Mouse (Mus musculus) kidney, embryonic 15.5 days (tissue): ENCODE results near the gene Naa15. TPM values are rescaled to one million over a fixed set of nuclear protein-coding genes. Genes with fewer than 3 reads are reported as not detected.

Source experiments
- ATAC-seq: fragments of 200-750 bp; cut with Nextera tagmentation; replicated peaks from 2 replicates; pipeline ENCODE4 v1.8.0; 2017; ENCODE audit warnings: moderate TSS enrichment; ENCODE audit not compliant: low FRiP score
- H3K27ac ChIP-seq: fragments of 300-500 bp; sonication (generic); 2 replicates; pipeline ENCODE4 v1.5.1; 2015; ENCODE audit warnings: mild to moderate bottlenecking, inconsistent platforms
- H3K27me3 ChIP-seq: fragments of 300-500 bp; sonication (generic); 2 replicates; pipeline ENCODE4 v1.6.1; 2015; ENCODE audit warnings: inconsistent platforms
- H3K36me3 ChIP-seq: fragments of 300-500 bp; sonication (generic); 2 replicates; pipeline ENCODE4 v1.6.1; 2015; ENCODE audit warnings: inconsistent platforms
- H3K4me1 ChIP-seq: fragments of 300-500 bp; sonication (generic); 2 replicates; pipeline ENCODE4 v1.6.1; 2015; ENCODE audit warnings: inconsistent platforms
- H3K4me2 ChIP-seq: fragments of 300-500 bp; sonication (generic); 2 replicates; pipeline ENCODE4 v1.6.1; 2015; ENCODE audit warnings: moderate library complexity, mild to moderate bottlenecking, inconsistent platforms
- H3K4me3 ChIP-seq: fragments of 300-500 bp; sonication (generic); replicated peaks from 2 replicates; pipeline ENCODE4 v1.5.1; 2015; ENCODE audit warnings: mild to moderate bottlenecking, inconsistent platforms
- H3K9ac ChIP-seq: fragments of 300-500 bp; sonication (generic); 2 replicates; pipeline ENCODE4 v1.6.1; 2015; ENCODE audit warnings: mild to moderate bottlenecking, inconsistent platforms
- H3K9me3 ChIP-seq: fragments of 300-500 bp; sonication (generic); replicated peaks from 2 replicates; pipeline ENCODE4 v1.6.1; 2016; ENCODE audit warnings: inconsistent platforms
- WGBS: fragments of 180-500 bp; shearing (Covaris S2); methylation state at CpG from one replicate; pipeline ENCODE4 v1.1.7; 2015; ENCODE audit warnings: mixed read lengths; 5-methylcytosine and 5-hydroxymethylcytosine counted together
- polyA plus RNA-seq: library from polyadenylated mRNA; unstranded; fragments of >200 nt; fragmentation: Nextera tagmentation; extraction: Ambion mirVana; gene quantifications from 2 replicates; pipeline ENCODE4 v1.2.1, GENCODE M21; 2015

The Naa15 gene
- polyA plus RNA-seq, 1 experiment from 2014 or later: 54.6 TPM

- Histone ChIP-seq H3K4me1 (peaks cover 10% of the 10 kb centered on the region), H3K27me3 (no peaks in the 10 kb centered on the region), H3K4me2 (no peak overlapping the region), H3K36me3 (peaks cover 11% of the 10 kb centered on the region; the same call in 1 of the 2 replicates), H3K9ac (no peak overlapping the region), H3K27ac (no peak overlapping the region), H3K9me3 (no peaks in the 10 kb centered on the region), H3K4me3 (no peak overlapping the region)
- 48% methylated on average over 2 of the region's 2 CpGs for WGBS
- no peak for ATAC-seq
Observed at GRCm38 (mm10) chr3:51479893-51480292, 64.9 kb downstream of the Naa15 start.

- no peak overlapping the region for H3K4me2 ChIP-seq
- no peaks in the 10 kb centered on the region for H3K9me3 ChIP-seq
- H3K27ac ChIP-seq: no peak overlapping the region
- H3K36me3 ChIP-seq: peaks cover under 1% of the 10 kb centered on the region; the same call in 1 of the 2 replicates
- ATAC-seq: no peak
- H3K4me1 ChIP-seq: peaks cover 20% of the 10 kb centered on the region
- no peaks in the 10 kb centered on the region for H3K27me3 ChIP-seq
- H3K9ac ChIP-seq: no peak overlapping the region
- no peak overlapping the region for H3K4me3 ChIP-seq
Observed at GRCm38 (mm10) chr3:51481059-51481458, 66.1 kb downstream of the Naa15 start.

GRCm38 (mm10) chr3:51481881-51482280 lies 66.9 kb downstream of the Naa15 start:
- Histone ChIP-seq H3K4me1 (peaks cover 25% of the 10 kb centered on the region), H3K9me3 (no peaks in the 10 kb centered on the region), H3K9ac (no peak overlapping the region), H3K4me3 (no peak overlapping the region), H3K4me2 (no peak overlapping the region), H3K27ac (no peak overlapping the region), H3K36me3 (peaks cover 4% of the 10 kb centered on the region; the same call in 1 of the 2 replicates), H3K27me3 (no peaks in the 10 kb centered on the region)
- 59% methylated on average over 3 of the region's 3 CpGs for WGBS
- no peak for ATAC-seq

DNA sequence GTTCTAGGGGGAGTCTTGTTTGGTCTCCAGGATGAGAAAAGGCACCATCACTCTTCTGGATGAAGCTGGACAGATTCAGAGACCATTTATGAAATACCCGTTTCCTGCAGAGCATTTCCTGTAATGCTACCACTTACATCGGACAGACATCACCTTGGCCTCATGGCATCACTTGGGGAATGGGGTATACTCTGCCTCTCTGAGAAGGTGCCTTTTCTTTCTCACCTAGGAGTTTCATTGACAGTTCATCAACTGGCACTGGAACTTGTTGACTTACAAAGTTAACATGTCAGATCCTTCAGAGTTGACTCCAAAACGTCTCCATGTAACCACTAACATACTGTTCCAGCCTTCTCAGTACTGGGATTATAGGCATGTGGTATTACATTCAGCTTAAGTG lies 67.8 kb downstream of the Naa15 start:
- no peaks in the 10 kb centered on the region for H3K9me3 ChIP-seq
- H3K4me1 ChIP-seq: peaks cover 25% of the 10 kb centered on the region
- H3K4me3 ChIP-seq: peak overlapping the region; percentile 93
- H3K27me3 ChIP-seq: no peaks in the 10 kb centered on the region
- H3K9ac ChIP-seq: peak overlapping the region; percentile 84
- no peak for ATAC-seq
- WGBS: 67% methylated on average over 3 of the region's 3 CpGs
- peaks cover 4% of the 10 kb centered on the region; the same call in 1 of the 2 replicates for H3K36me3 ChIP-seq
- H3K4me2 ChIP-seq: peak overlapping the region; percentile 85
- H3K27ac ChIP-seq: peak overlapping the region; percentile 97

GRCm38 (mm10) chr3:51483741-51484359 lies 68.9 kb downstream of the Naa15 start, which contains the start of gene Rab33b:
TSS of gene Rab33b (plus strand) at chr3:51483920.
- H3K4me3 ChIP-seq: peak within 1 kb of the TSS; percentile 93
- WGBS: under 1% methylated on average over 70 of the region's 70 CpGs
- H3K36me3 ChIP-seq: peaks cover 7% of the 10 kb centered on the region; the same call in 1 of the 2 replicates

DNA sequence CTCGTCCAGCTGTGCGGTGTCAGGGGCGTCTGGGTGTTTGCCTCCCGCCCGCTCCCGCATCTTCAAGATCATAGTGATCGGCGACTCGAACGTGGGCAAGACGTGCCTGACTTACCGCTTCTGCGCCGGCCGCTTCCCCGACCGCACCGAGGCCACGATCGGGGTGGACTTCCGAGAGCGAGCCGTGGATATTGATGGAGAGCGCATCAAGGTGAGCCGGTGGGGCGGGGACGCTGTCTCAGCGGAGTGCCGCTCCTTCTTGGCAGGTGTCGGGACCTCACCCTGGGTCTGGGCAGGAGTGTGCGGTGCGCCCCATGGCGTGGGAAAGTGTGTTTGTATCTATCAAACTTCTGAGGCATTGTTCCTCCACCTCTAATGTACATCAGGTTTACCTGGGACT lies 69.4 kb downstream of the Naa15 start:
- H3K4me3 ChIP-seq: peak overlapping the region; percentile 93
- H3K9me3 ChIP-seq: no peaks in the 10 kb centered on the region
- peaks cover 7% of the 10 kb centered on the region; the same call in 1 of the 2 replicates for H3K36me3 ChIP-seq
- peaks cover 25% of the 10 kb centered on the region for H3K4me1 ChIP-seq
- under 1% methylated on average over 33 of the region's 33 CpGs for WGBS
- H3K27ac ChIP-seq: peak overlapping the region; percentile 97
- ATAC-seq: peak; percentile 34
- no peaks in the 10 kb centered on the region for H3K27me3 ChIP-seq
- peak overlapping the region; percentile 85 for H3K4me2 ChIP-seq
- peak overlapping the region; percentile 84 for H3K9ac ChIP-seq

More at GRCm38 (mm10) chr3:51483741-51484359, 68.9 kb downstream of the Naa15 start, which contains the start of gene Rab33b:
- H3K4me2 ChIP-seq: peak within 1 kb of the TSS; percentile 85
- peak within 1 kb of the TSS; percentile 97 for H3K27ac ChIP-seq
- H3K4me1 ChIP-seq: peaks cover 25% of the 10 kb centered on the region
- peak; percentile 98 for ATAC-seq
- H3K9ac ChIP-seq: peak within 1 kb of the TSS; percentile 84
- no peaks in the 10 kb centered on the region for H3K9me3 ChIP-seq
- no peaks in the 10 kb centered on the region for H3K27me3 ChIP-seq

- H3K4me2 ChIP-seq: peak overlapping the region; percentile 85
- H3K36me3 ChIP-seq: peaks cover 7% of the 10 kb centered on the region; the same call in 1 of the 2 replicates
- WGBS: 55% methylated on average over 4 of the region's 4 CpGs
- no peaks in the 10 kb centered on the region for H3K27me3 ChIP-seq
- H3K4me1 ChIP-seq: peaks cover 25% of the 10 kb centered on the region
- no peak overlapping the region for H3K27ac ChIP-seq
- H3K9ac ChIP-seq: no peak overlapping the region
- ATAC-seq: no peak
- peak overlapping the region; percentile 93 for H3K4me3 ChIP-seq
- H3K9me3 ChIP-seq: no peaks in the 10 kb centered on the region
Observed at GRCm38 (mm10) chr3:51485347-51485746, 70.4 kb downstream of the Naa15 start.

GRCm38 (mm10) chr3:51486491-51487195 lies 71.7 kb downstream of the Naa15 start:
- WGBS: 90% methylated on average over 4 of the region's 4 CpGs

GRCm38 (mm10) chr3:51490088-51490753 lies 75.3 kb downstream of the Naa15 start:
- H3K4me2 ChIP-seq: no peak overlapping the region
- no peak for ATAC-seq
- no peak overlapping the region for H3K4me3 ChIP-seq
- 84% methylated on average over 7 of the region's 7 CpGs for WGBS
- H3K27ac ChIP-seq: no peak overlapping the region
- H3K9ac ChIP-seq: no peak overlapping the region
- no peaks in the 10 kb centered on the region for H3K9me3 ChIP-seq
- H3K36me3 ChIP-seq: peaks cover 27% of the 10 kb centered on the region
- H3K4me1 ChIP-seq: peaks cover 12% of the 10 kb centered on the region
- no peaks in the 10 kb centered on the region for H3K27me3 ChIP-seq

More at GRCm38 (mm10) chr3:51486491-51487195, 71.7 kb downstream of the Naa15 start:
- no peak overlapping the region for H3K27ac ChIP-seq
- H3K4me1 ChIP-seq: peaks cover 25% of the 10 kb centered on the region
- H3K36me3 ChIP-seq: peaks cover 7% of the 10 kb centered on the region; the same call in 1 of the 2 replicates
- H3K9me3 ChIP-seq: no peaks in the 10 kb centered on the region
- H3K27me3 ChIP-seq: no peaks in the 10 kb centered on the region
- no peak overlapping the region for H3K4me3 ChIP-seq
- no peak for ATAC-seq
- no peak overlapping the region for H3K9ac ChIP-seq
- H3K4me2 ChIP-seq: no peak overlapping the region

GRCm38 (mm10) chr3:51493272-51493838 lies 78.4 kb downstream of the Naa15 start:
- H3K4me2 ChIP-seq: no peak overlapping the region
- no peaks in the 10 kb centered on the region for H3K27me3 ChIP-seq
- no peak for ATAC-seq
- no peak overlapping the region for H3K4me3 ChIP-seq
- no peak overlapping the region for H3K27ac ChIP-seq
- WGBS: 86% methylated on average over 13 of the region's 13 CpGs
- H3K4me1 ChIP-seq: no peaks in the 10 kb centered on the region
- peaks cover 26% of the 10 kb centered on the region for H3K36me3 ChIP-seq
- no peak overlapping the region for H3K9ac ChIP-seq
- H3K9me3 ChIP-seq: no peaks in the 10 kb centered on the region

GRCm38 (mm10) chr3:51494466-51494865 lies 79.5 kb downstream of the Naa15 start:
- Histone ChIP-seq H3K4me3 (no peak overlapping the region), H3K4me1 (no peaks in the 10 kb centered on the region), H3K9me3 (no peaks in the 10 kb centered on the region), H3K36me3 (peaks cover 23% of the 10 kb centered on the region), H3K27ac (no peak overlapping the region), H3K4me2 (no peak overlapping the region), H3K27me3 (no peaks in the 10 kb centered on the region), H3K9ac (no peak overlapping the region)
- no peak for ATAC-seq
- 82% methylated on average over 2 of the region's 2 CpGs for WGBS
